Mouse (Mus musculus): ENCODE results near the gene Ctsk. TPM values are rescaled to one million over a fixed set of nuclear protein-coding genes. Genes with fewer than 3 reads are reported as not detected.

Gene Ctsk
- polyA plus RNA-seq, 1 experiment from 2014 or later: 3.0 TPM

Other genes with a start within 250 kb of the Ctsk start
- 2.1 and 2.4 TPM in 2 replicates for gene Bnipl, start 248.1 kb upstream of the Ctsk start, polyA plus RNA-seq (2014; fragmentation: Nextera tagmentation; extraction: Ambion mirVana)
- gene Mindy1, start 217.9 kb upstream of the Ctsk start, polyA plus RNA-seq (2014; fragmentation: Nextera tagmentation; extraction: Ambion mirVana): 33.0 and 40.9 TPM in 2 replicates
- 15.4 and 22.1 TPM in 2 replicates for gene Prune1, start 217.2 kb upstream of the Ctsk start, polyA plus RNA-seq (2014; fragmentation: Nextera tagmentation; extraction: Ambion mirVana)
- 3.7 and 4.3 TPM in 2 replicates for gene Anxa9, start 192.1 kb upstream of the Ctsk start, polyA plus RNA-seq (2014; fragmentation: Nextera tagmentation; extraction: Ambion mirVana)
- gene Cers2, start 184.5 kb upstream of the Ctsk start, polyA plus RNA-seq (2014; fragmentation: Nextera tagmentation; extraction: Ambion mirVana): 103 and 154 TPM in 2 replicates
- 30.2 and 56.5 TPM in 2 replicates for gene Setdb1, start 142.1 kb upstream of the Ctsk start, polyA plus RNA-seq (2014; fragmentation: Nextera tagmentation; extraction: Ambion mirVana)
- not detected in 2 replicates for gene 4930558C23Rik, start 96.4 kb upstream of the Ctsk start, polyA plus RNA-seq (2014; fragmentation: Nextera tagmentation; extraction: Ambion mirVana)
- gene Arnt, start 64.9 kb upstream of the Ctsk start, polyA plus RNA-seq (2014; fragmentation: Nextera tagmentation; extraction: Ambion mirVana): 15.6 and 35.4 TPM in 2 replicates
- 9.9 and 12.2 TPM in 2 replicates for gene Ctss, start 27.5 kb downstream of the Ctsk start, polyA plus RNA-seq (2014; fragmentation: Nextera tagmentation; extraction: Ambion mirVana)
- gene Hormad1, start 60.4 kb downstream of the Ctsk start, polyA plus RNA-seq (2014; fragmentation: Nextera tagmentation; extraction: Ambion mirVana): not detected in 2 replicates
- gene Golph3l, start 89.7 kb downstream of the Ctsk start, polyA plus RNA-seq (2014; fragmentation: Nextera tagmentation; extraction: Ambion mirVana): 28.2 and 35.6 TPM in 2 replicates
- 64.0 and 66.9 TPM in 2 replicates for gene Ensa, start 125.7 kb downstream of the Ctsk start, polyA plus RNA-seq (2014; fragmentation: Nextera tagmentation; extraction: Ambion mirVana)
- 47.4 and 76.1 TPM in 2 replicates for gene Mcl1, start 159.5 kb downstream of the Ctsk start, polyA plus RNA-seq (2014; fragmentation: Nextera tagmentation; extraction: Ambion mirVana)
- 2.0 and 3.7 TPM in 2 replicates for gene Adamtsl4, start 188.7 kb downstream of the Ctsk start, polyA plus RNA-seq (2014; fragmentation: Nextera tagmentation; extraction: Ambion mirVana)
- 168 and 204 TPM in 2 replicates for gene Ecm1, start 240.3 kb downstream of the Ctsk start, polyA plus RNA-seq (2014; fragmentation: Nextera tagmentation; extraction: Ambion mirVana)